Mouse (Mus musculus): ENCODE data around the gene Lrp2bp.

GRCm38 (mm10) chr8:45970894-45971293, 28.2 kb upstream of the Lrp2bp start:
- no peak for TF ChIP-seq GATA1 (IDR thresholded peaks at IDR 0.05; ENCODE audit: low read length)
- TF ChIP-seq TAL1 (IDR thresholded peaks at IDR 0.05; ENCODE audit: low read length): no peak
